Mouse (Mus musculus) adrenal gland, postnatal 14 days (tissue): ENCODE measurements around the gene Nhp2. TPM values are rescaled to one million over a fixed set of nuclear protein-coding genes. Genes with fewer than 3 reads are reported as not detected.
A peak's percentile ranks its signal among the peaks of the same experiment; 100 is the strongest.

Experiments
- DNase-seq: peaks from one replicate; pipeline ENCODE4 v3.0.0; 2021; ENCODE audit warnings: mixed read lengths
- total RNA-seq: library from RNA; stranded (reverse); gene quantifications from 2 replicates; pipeline ENCODE4 v1.2.3, GENCODE M21; 2021

Gene Nhp2
- total RNA-seq, 1 experiment from 2014 or later, result 64.2 TPM

- DNase-seq, result peak; percentile 95
Measured at GRCm38 (mm10) chr11:51635525-51636322, 16.2 kb downstream of the Nhp2 start, which contains the start of gene Rmnd5b. TSS of gene Rmnd5b (minus strand) at chr11:51635896.

GRCm38 (mm10) chr11:51636323-51636684, 16.8 kb downstream of the Nhp2 start:
- peak; percentile 81 for DNase-seq

GRCm38 (mm10) chr11:51637971-51638414, 18.5 kb downstream of the Nhp2 start:
- DNase-seq, result peak; percentile 65

- no peak for DNase-seq
Measured at GRCm38 (mm10) chr11:51638497-51638896, 19.0 kb downstream of the Nhp2 start.

DNA sequence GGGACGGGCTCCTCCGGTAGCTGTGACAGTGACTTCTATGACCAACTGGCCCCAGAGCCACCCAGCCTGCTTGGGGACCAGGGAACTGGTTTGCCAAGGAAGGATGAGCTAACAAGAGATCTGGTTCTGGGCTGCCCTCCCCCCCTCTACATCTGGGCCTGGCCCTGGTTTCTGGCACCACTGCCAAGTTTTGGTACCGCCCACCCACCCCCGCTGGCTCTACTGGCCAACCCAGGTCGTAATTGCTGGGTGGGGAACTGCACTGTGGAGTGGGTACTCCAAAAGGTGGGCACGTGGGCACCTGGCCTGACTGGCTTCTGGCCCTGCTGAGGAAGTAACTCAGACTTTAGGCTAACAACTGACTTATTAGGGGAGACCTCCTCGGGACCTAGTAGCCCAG, 21.2 kb downstream of the Nhp2 start:
- DNase-seq, result peak; percentile 38

GRCm38 (mm10) chr11:51643202-51643601, 23.7 kb downstream of the Nhp2 start:
- no peak for DNase-seq

GRCm38 (mm10) chr11:51643761-51644160, 24.2 kb downstream of the Nhp2 start:
- peak; percentile 61 for DNase-seq

DNA sequence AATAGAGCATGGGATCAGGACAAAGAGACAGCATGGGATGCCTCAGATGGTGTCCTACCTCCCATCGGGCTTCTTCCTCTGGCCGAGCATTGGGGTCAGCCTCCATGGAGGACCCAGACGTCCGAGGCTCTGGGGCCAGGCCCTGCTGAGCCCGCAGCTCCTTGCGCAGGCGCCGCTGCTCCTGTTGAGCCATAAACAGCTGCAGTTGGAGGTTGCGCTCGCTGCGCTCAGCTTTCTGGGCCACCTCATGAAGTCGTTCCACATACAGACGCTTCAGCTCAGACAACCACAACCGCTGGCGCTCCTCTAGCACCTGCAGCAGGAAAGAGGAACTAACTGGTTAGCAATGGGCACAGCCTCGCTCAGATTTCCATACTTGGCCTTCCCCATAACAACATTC, 24.7 kb downstream of the Nhp2 start:
- no peak for DNase-seq

GRCm38 (mm10) chr11:51645293-51645692, 25.8 kb downstream of the Nhp2 start:
- peak; percentile 59 for DNase-seq

DNA sequence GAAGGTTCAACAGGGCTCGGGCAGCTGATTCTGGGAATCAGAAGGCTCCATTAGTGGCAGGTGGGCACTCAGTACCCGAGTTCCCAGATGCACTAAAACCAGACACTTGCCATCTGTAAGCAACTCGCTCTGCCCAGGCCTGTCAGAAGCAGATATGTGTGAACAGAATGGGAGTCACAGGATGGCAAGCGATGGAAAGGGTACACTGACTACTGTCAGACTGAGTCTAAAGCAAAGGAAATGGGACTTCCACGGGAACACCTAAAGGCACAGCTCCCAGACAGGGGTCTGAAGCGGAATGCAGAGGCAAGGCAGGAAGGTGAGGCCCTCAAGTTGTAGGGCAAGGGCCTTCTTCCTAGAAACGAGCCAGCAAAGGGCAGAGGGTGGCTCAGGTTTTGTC, 26.7 kb downstream of the Nhp2 start:
- DNase-seq, result no peak

- DNase-seq, result peak; percentile 62
Measured at GRCm38 (mm10) chr11:51646751-51647667, 27.5 kb downstream of the Nhp2 start.

DNA sequence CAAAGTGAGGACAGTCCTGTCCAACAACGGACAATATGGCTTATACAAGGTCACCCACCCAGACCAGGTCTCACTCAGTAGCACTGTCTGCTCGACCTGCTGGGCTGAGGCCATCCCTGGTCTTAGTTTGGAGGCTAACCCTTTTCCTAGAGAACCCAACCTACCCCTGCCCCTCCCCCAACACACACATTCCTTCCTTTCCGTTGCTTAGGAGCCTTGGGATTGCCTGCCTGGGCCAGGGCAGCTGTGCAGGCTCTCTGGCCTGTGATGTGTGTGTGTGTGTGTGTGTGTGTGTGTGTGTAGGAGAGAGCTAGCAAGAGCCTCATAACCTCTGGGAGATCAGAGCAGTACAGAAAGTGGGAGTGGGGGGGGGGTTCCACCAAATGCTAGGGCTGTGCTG, 29.0 kb downstream of the Nhp2 start:
- DNase-seq, result peak; percentile 40

GRCm38 (mm10) chr11:51649111-51649888, 29.8 kb downstream of the Nhp2 start:
- DNase-seq, result no peak

- DNase-seq, result peak; percentile 29
Measured at GRCm38 (mm10) chr11:51649889-51650199, 30.3 kb downstream of the Nhp2 start.

GRCm38 (mm10) chr11:51650261-51650660, 30.7 kb downstream of the Nhp2 start:
- DNase-seq, result no peak

DNA sequence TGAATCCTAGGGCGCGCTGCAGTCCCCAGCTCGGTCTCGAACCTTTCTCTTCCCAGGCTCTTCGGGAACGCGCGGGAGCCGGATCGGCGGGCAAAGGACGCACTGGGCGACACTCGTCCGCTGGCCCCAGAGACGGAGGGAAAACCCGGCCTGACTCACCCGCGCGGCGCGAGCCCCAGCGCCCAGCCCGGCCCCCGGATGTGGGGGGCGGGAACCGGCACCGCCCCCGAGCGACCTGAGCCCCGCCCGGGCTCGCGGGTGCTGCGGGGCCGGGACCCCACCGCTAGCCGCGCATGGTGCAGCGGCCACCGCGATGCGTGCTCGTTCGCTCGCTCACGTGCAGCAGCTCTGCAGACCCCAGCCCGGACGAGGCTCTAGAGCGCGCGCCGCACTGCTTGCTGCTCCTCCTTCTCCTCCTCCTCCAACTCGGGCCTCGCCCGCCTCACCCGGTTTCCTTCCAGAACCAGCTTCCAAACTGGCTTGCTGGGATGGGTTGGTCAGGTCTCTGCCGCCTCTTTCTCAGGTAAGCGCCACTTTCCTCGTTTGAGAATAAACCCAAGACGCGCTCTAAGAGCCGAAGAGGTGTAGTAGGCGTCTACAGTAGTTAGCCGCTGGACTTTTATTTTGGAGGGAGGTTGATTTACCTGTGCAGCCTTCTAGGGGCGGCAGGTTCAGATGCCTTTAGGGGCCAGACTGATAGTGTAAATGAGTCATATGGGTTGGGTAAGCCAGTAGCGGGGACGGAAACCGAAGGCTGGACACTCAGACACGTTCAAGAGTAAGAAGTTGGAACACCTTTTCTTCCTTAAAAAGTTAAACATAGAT, 31.4 kb downstream of the Nhp2 start, which contains the start of the genes N4bp3 and D930048N14Rik:
TSS of gene N4bp3 (minus strand) at position 152 of the 825 bp plus-strand sequence.
TSS of gene D930048N14Rik (plus strand) at position 264 of the 825 bp plus-strand sequence.
- peak; percentile 93 for DNase-seq

DNA sequence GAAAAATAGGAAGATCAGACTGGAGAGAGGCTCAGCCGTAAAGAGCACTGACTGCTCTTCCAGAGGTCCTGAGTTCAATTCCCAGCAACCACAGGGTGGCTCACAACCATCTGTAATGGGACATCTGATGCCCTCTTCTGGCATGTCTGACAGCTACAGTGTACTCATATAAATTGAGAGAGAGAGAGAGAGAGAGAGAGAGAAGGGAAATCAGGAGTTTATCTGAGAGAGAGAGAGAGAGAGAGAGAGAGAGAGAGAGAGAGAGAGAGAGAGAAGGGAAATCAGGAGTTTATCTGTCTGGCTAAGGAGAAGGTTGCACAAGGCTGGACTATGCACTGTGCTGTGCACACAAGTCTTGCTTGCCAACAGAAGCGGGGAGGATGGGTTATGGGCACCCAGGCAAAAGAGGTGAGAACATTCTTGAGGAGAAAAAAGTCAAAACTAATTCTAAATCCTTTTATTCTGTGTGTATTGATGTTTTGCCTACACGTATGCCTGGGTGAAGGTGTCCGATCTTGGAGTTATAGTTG, 33.4 kb downstream of the Nhp2 start:
- DNase-seq, result no peak

DNA sequence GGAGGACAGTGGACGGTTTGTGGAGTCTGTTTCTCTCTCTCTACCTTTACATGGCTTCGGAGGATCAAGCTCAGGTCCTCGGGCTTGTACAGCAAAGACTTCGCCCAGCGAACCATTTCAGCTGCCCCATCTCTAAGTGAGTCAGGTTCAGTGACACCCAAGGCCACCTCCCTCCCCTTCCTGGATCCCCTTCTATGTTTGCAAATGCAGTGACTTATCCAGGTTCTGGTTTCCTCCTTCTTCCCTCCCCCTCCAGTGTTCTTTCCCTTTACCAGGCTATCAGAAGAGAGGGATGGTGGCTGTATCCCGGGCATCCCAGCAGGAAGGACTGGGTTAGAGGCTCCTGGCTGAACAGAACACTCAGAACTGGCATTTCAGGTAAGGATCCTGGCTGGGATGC, 34.2 kb downstream of the Nhp2 start:
- peak; percentile 57 for DNase-seq

- DNase-seq, result no peak
Measured at GRCm38 (mm10) chr11:51654891-51655290, 35.4 kb downstream of the Nhp2 start.

- DNase-seq, result peak; percentile 37
Measured at GRCm38 (mm10) chr11:51656798-51657521, 37.4 kb downstream of the Nhp2 start.
